In the genomic region with DNA sequence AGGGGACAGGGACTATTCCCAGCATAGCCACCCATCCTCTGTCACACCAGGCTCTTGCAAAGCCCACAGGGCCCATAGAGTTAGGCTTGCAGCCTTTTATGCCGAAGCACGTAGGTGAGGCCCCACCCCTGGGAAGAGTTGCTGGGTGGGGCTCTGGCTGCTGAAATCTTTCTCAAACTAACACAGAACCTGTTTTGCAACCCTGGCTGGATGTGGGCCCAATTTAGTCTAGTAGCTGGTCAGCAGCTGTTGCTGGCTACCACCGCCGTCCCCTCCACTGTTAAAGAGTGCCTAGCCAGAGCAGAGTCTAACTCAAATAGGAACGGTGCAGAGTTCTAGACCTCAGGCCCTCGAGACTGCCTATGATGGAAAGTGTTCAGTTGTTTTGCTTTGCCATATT, we compare ENCODE assay signal across 9 mouse cellular contexts. TPM values are rescaled to one million over a fixed set of nuclear protein-coding genes. Genes with fewer than 3 reads are reported as not detected.
A peak's percentile ranks its signal among the peaks of the same experiment; 100 is the strongest.
DNase-seq lines count a peak whose midpoint lies in the region; ATAC-seq and TF ChIP-seq lines count a peak whose summit lies in the region.
"Had no signal": no experiment of that assay in that cellular context is flagged by ENCODE, and none has a peak within 500 bp of the region (broad histone marks: within the 10 kb centered on the region; RNA-seq: fewer than 3 reads in every experiment).

No protein-coding gene starts in this region.

- ATAC-seq in forebrain, postnatal 0 days, result no peak
- no peak for ATAC-seq in forebrain, embryonic 13.5 days
- peak; percentile 49 for ATAC-seq in erythroblast, adult 5-6 weeks (replicated peaks; ENCODE audit: low FRiP score, poor library complexity, severe bottlenecking)
- ATAC-seq in hindbrain, embryonic 12.5 days (ENCODE audit: low FRiP score), result no peak
- no peak for ATAC-seq in limb, embryonic 14.5 days (ENCODE audit: low FRiP score, low read depth)

- no peaks in the 10 kb centered on the region for H3K9me3 ChIP-seq in forebrain, postnatal 0 days (ENCODE audit: low read length)
- no peaks in the 10 kb centered on the region for H3K9me3 ChIP-seq in forebrain, embryonic 13.5 days (replicated peaks)
- no peaks in the 10 kb centered on the region for H3K9me3 ChIP-seq in hindbrain, embryonic 12.5 days (replicated peaks)
- H3K9me3 ChIP-seq in limb, embryonic 14.5 days (ENCODE audit: control insufficient read depth, low read length), result no peaks in the 10 kb centered on the region

- H3K36me3 ChIP-seq in forebrain, postnatal 0 days (ENCODE audit: insufficient read depth), result peaks cover 22% of the 10 kb centered on the region
- peaks cover 31% of the 10 kb centered on the region for H3K36me3 ChIP-seq in forebrain, embryonic 13.5 days (ENCODE audit: poor library complexity, severe bottlenecking)
- H3K36me3 ChIP-seq in hindbrain, embryonic 12.5 days, result peaks cover 30% of the 10 kb centered on the region
- peaks cover 35% of the 10 kb centered on the region for H3K36me3 ChIP-seq in limb, embryonic 14.5 days (ENCODE audit: control insufficient read depth, insufficient read depth, low read length)

- no peak for TF ChIP-seq CTCF in forebrain, postnatal 0 days (IDR thresholded peaks at IDR 0.05; ENCODE audit: low read depth)

- WGBS in forebrain, postnatal 0 days, result 84% methylated on average over 6 of the region's 6 CpGs
- 86% methylated on average over 6 of the region's 6 CpGs for WGBS in forebrain, embryonic 13.5 days
- 84% methylated on average over 6 of the region's 6 CpGs for WGBS in hindbrain, embryonic 12.5 days
- 67% methylated on average over 6 of the region's 6 CpGs for WGBS in limb, embryonic 14.5 days

- H3K27ac ChIP-seq in forebrain, postnatal 0 days (ENCODE audit: low read depth, low read length), result peak overlapping the region; percentile 95
- no peak overlapping the region; the same call in 1 of the 2 replicates for H3K27ac ChIP-seq in forebrain, embryonic 13.5 days
- H3K27ac ChIP-seq in hindbrain, embryonic 12.5 days, result peak overlapping the region; percentile 89
- peak overlapping the region; percentile 87; the same call in 1 of the 2 replicates for H3K27ac ChIP-seq in limb, embryonic 14.5 days (replicated peaks; ENCODE audit: low read depth, low read length)

- H3K27me3 ChIP-seq in forebrain, postnatal 0 days (ENCODE audit: insufficient read depth, low read length), result no peaks in the 10 kb centered on the region
- no peaks in the 10 kb centered on the region for H3K27me3 ChIP-seq in forebrain, embryonic 13.5 days
- H3K27me3 ChIP-seq in hindbrain, embryonic 12.5 days, result no peaks in the 10 kb centered on the region
- H3K27me3 ChIP-seq in limb, embryonic 14.5 days (ENCODE audit: control insufficient read depth, insufficient read depth, low read length), result no peaks in the 10 kb centered on the region
- H3K27me3 ChIP-seq: Patski had no signal

- no peak overlapping the region for H3K9ac ChIP-seq in forebrain, postnatal 0 days
- H3K9ac ChIP-seq in forebrain, embryonic 13.5 days, result no peak overlapping the region
- H3K9ac ChIP-seq in hindbrain, embryonic 12.5 days, result no peak overlapping the region
- H3K9ac ChIP-seq in limb, embryonic 14.5 days (ENCODE audit: low read depth, low read length, severe bottlenecking), result no peak overlapping the region

- no peak for TF ChIP-seq POLR2A in limb, embryonic 14.5 days (IDR thresholded peaks at IDR 0.05; ENCODE audit: borderline replicate concordance, extremely low read depth, insufficient read depth, insufficient read length)

- H3K4me1 ChIP-seq in forebrain, postnatal 0 days (ENCODE audit: insufficient read depth), result peaks cover 14% of the 10 kb centered on the region
- H3K4me1 ChIP-seq in forebrain, embryonic 13.5 days, result peaks cover 57% of the 10 kb centered on the region
- peaks cover 39% of the 10 kb centered on the region for H3K4me1 ChIP-seq in hindbrain, embryonic 12.5 days
- H3K4me1 ChIP-seq in limb, embryonic 14.5 days (ENCODE audit: control insufficient read depth, insufficient read depth, low read length), result peaks cover 50% of the 10 kb centered on the region

- H3K4me3 ChIP-seq in forebrain, postnatal 0 days (ENCODE audit: low read depth, low read length), result no peak overlapping the region
- no peak overlapping the region for H3K4me3 ChIP-seq in forebrain, embryonic 13.5 days
- H3K4me3 ChIP-seq in hindbrain, embryonic 12.5 days, result no peak overlapping the region
- 0 out of 2 replicates have a peak overlapping the region, but pooled peaks have one; percentile 42 for H3K4me3 ChIP-seq in limb, embryonic 14.5 days (replicated peaks; ENCODE audit: low read length)

- no peak for DNase-seq in forebrain, postnatal 0 days
- peak; percentile 53 for DNase-seq in limb, embryonic 14.5 days (ENCODE audit: low spot score)
- DNase-seq in naive thymus-derived CD4-positive, alpha-beta T cell, adult 2 months (ENCODE audit: low read depth), result peak; percentile 48
- DNase-seq in frontal cortex, postnatal 10 days (ENCODE audit: low spot score in 2 of 2), result no peak
- no peak for DNase-seq in thymus, postnatal 10 days (ENCODE audit: low spot score in 2 of 2)

- H3K4me2 ChIP-seq in forebrain, postnatal 0 days (ENCODE audit: low read depth), result no peak overlapping the region
- H3K4me2 ChIP-seq in forebrain, embryonic 13.5 days, result no peak overlapping the region
- H3K4me2 ChIP-seq in hindbrain, embryonic 12.5 days (replicated peaks), result no peak overlapping the region; the same call in 1 of the 2 replicates
- H3K4me2 ChIP-seq in limb, embryonic 14.5 days (replicated peaks; ENCODE audit: low read depth, low read length, severe bottlenecking), result peak overlapping the region; percentile 70

RNA-seq across cellular contexts. Expression of a gene that starts 26.6 kb away (rescaled TPM):
- total RNA-seq in forebrain, postnatal 0 days (2014; rRNA removed), result 13.9 and 14.2 TPM in 2 replicates
- polyA plus RNA-seq in forebrain, postnatal 0 days (2015; fragmentation: Nextera tagmentation; extraction: Ambion mirVana), result 9.3 and 12.0 TPM in 2 replicates
- 3.6 and 4.3 TPM in 2 replicates for polyA plus RNA-seq in forebrain, embryonic 13.5 days (2015; fragmentation: Nextera tagmentation; extraction: Ambion mirVana)
- total RNA-seq in erythroblast, adult 5-6 weeks (2015; ENCODE audit: low replicate concordance), result 1.5 and 4.4 TPM in 2 replicates
- total RNA-seq in erythroblast, adult 5-6 weeks (2017; ENCODE audit: low replicate concordance), result 1.0 and 4.5 TPM in 2 replicates
- 3.8 and 4.2 TPM in 2 replicates for polyA plus RNA-seq in hindbrain, embryonic 12.5 days (2016; fragmentation: Nextera tagmentation; extraction: Ambion mirVana)
- polyA plus RNA-seq in limb, embryonic 14.5 days (2012; rRNA removed), result 0.24 and 0.39 TPM in 2 replicates
- polyA plus RNA-seq in limb, embryonic 14.5 days (2014; fragmentation: Nextera tagmentation; extraction: Ambion mirVana), result 0.55 and 0.83 TPM in 2 replicates

RNA-seq across cellular contexts. Expression of a gene that starts 43.8 kb away (rescaled TPM):
- 7.0 and 7.9 TPM in 2 replicates for total RNA-seq in forebrain, postnatal 0 days (2014; rRNA removed)
- polyA plus RNA-seq in forebrain, postnatal 0 days (2015; fragmentation: Nextera tagmentation; extraction: Ambion mirVana), result 2.2 and 2.5 TPM in 2 replicates
- polyA plus RNA-seq in forebrain, embryonic 13.5 days (2015; fragmentation: Nextera tagmentation; extraction: Ambion mirVana), result 5.0 and 5.6 TPM in 2 replicates
- total RNA-seq in erythroblast, adult 5-6 weeks (2015; ENCODE audit: low replicate concordance), result 5.4 and 12.7 TPM in 2 replicates
- 8.0 and 11.4 TPM in 2 replicates for total RNA-seq in erythroblast, adult 5-6 weeks (2017; ENCODE audit: low replicate concordance)
- 7.2 and 8.0 TPM in 2 replicates for polyA plus RNA-seq in hindbrain, embryonic 12.5 days (2016; fragmentation: Nextera tagmentation; extraction: Ambion mirVana)
- 14.4 and 18.1 TPM in 2 replicates for polyA plus RNA-seq in limb, embryonic 14.5 days (2012; rRNA removed)
- polyA plus RNA-seq in limb, embryonic 14.5 days (2014; fragmentation: Nextera tagmentation; extraction: Ambion mirVana), result 10.5 and 11.8 TPM in 2 replicates

Comparison
In these comparisons a context has a peak if more than half of its experiments do, and no peak if none do; other contexts are left out.
1. DNase-seq: peak in limb, embryonic 14.5 days (single experiment) and naive thymus-derived CD4-positive, alpha-beta T cell, adult 2 months (single experiment); none in forebrain, postnatal 0 days (single experiment), frontal cortex, postnatal 10 days (0 of 2) and thymus, postnatal 10 days (0 of 2).